Mouse (Mus musculus) intestine, postnatal 0 days (tissue): ENCODE results near the gene Snx1. TPM values are rescaled to one million over a fixed set of nuclear protein-coding genes. Genes with fewer than 3 reads are reported as not detected.

Source experiments
- ATAC-seq: fragments of 200-750 bp; cut with Nextera tagmentation; 2 replicates; pipeline ENCODE4 v1.8.0; 2017; ENCODE audit warnings: mild to moderate bottlenecking, moderate TSS enrichment, moderate library complexity
- H3K27ac ChIP-seq: fragments of 300-500 bp; sonication (generic); 2 replicates; pipeline ENCODE4 v1.5.1; 2014; ENCODE audit warnings: mild to moderate bottlenecking, low read depth, low read length, moderate library complexity
- H3K27me3 ChIP-seq: fragments of 300-500 bp; sonication (generic); replicated peaks from 2 replicates; pipeline ENCODE4 v1.6.1; 2014; ENCODE audit warnings: low read length, mixed read lengths; ENCODE audit not compliant: control insufficient read depth, insufficient read depth
- H3K36me3 ChIP-seq: fragments of 300-500 bp; sonication (generic); 2 replicates; pipeline ENCODE4 v1.6.1; 2014; ENCODE audit warnings: mild to moderate bottlenecking, moderate library complexity; ENCODE audit not compliant: control insufficient read depth, insufficient read depth
- H3K4me1 ChIP-seq: fragments of 300-500 bp; sonication (generic); replicated peaks from 2 replicates; pipeline ENCODE4 v1.6.1; 2014; ENCODE audit warnings: antibody characterized with exemption, low read length, mixed read lengths; ENCODE audit not compliant: control insufficient read depth, insufficient read depth
- H3K4me2 ChIP-seq: fragments of 300-500 bp; sonication (generic); replicated peaks from 2 replicates; pipeline ENCODE4 v1.6.1; 2014; ENCODE audit warnings: low read depth, mild to moderate bottlenecking, moderate library complexity
- H3K4me3 ChIP-seq: fragments of 300-500 bp; sonication (generic); 2 replicates; pipeline ENCODE4 v1.5.1; 2014; ENCODE audit warnings: low read depth, low read length
- H3K9ac ChIP-seq: fragments of 300-500 bp; sonication (generic); 2 replicates; pipeline ENCODE4 v1.6.1; 2014; ENCODE audit warnings: mild to moderate bottlenecking, low read depth, low read length
- H3K9me3 ChIP-seq: fragments of 300-500 bp; sonication (generic); 2 replicates; pipeline ENCODE4 v1.6.1; 2016; ENCODE audit warnings: mixed run types; ENCODE audit not compliant: control insufficient read depth
- CTCF ChIP-seq: sonication (generic); IDR thresholded peaks from 2 replicates; pipeline ENCODE4 v1.5.1; 2016; ENCODE audit warnings: low read depth, mild to moderate bottlenecking, control low read depth, antibody characterized with exemption, moderate library complexity
- WGBS: fragments of 180-500 bp; shearing (Covaris S2); extraction: QIAGEN DNeasy Blood & Tissue Kit; methylation state at CpG from one replicate; pipeline ENCODE4 v1.1.7; 2014; 5-methylcytosine and 5-hydroxymethylcytosine counted together
- polyA plus RNA-seq: library from polyadenylated mRNA; unstranded; fragments of >200 nt; fragmentation: Nextera tagmentation; extraction: Ambion mirVana; gene quantifications from 2 replicates; pipeline ENCODE4 v1.2.1, GENCODE M21; 2015

Snx1 gene
- polyA plus RNA-seq, 1 experiment from 2014 or later, result 122 TPM

- Histone ChIP-seq H3K9ac (no peak overlapping the region), H3K4me2 (no peak overlapping the region), H3K4me3 (no peak overlapping the region), H3K27me3 (no peaks in the 10 kb centered on the region), H3K36me3 (peaks cover 84% of the 10 kb centered on the region), H3K9me3 (no peaks in the 10 kb centered on the region), H3K27ac (no peak overlapping the region), H3K4me1 (no peaks in the 10 kb centered on the region)
- WGBS, result 77% methylated on average over 8 of the region's 8 CpGs
- no peak for ATAC-seq
- no peak for TF ChIP-seq CTCF
These were observed 21.2 kb downstream of the Snx1 start for GRCm38 (mm10) chr9:66105168-66105567.

DNA sequence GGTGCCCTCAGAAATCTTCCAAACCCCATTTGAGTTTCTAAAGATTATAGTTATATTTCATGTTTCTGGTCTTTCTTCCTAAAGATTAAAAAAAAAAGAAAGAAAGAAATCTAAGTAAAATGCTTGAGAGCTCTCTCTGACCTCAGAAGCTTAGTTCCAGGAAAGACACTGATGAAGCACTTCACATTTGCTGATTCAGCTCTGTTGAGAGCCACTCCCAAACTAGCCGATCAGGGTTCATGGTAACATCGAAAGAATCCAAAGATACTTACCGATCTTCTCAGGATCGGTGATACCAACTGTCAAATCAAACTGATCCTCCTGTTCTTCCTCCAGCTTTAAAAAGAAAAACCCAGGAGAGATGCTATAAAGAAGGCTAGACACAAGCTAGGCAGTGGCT, 21.8 kb downstream of the Snx1 start:
- Histone ChIP-seq H3K9me3 (no peaks in the 10 kb centered on the region), H3K27me3 (no peaks in the 10 kb centered on the region), H3K36me3 (peaks cover 87% of the 10 kb centered on the region), H3K27ac (no peak overlapping the region), H3K4me2 (no peak overlapping the region), H3K9ac (no peak overlapping the region), H3K4me3 (no peak overlapping the region), H3K4me1 (no peaks in the 10 kb centered on the region)
- no peak for ATAC-seq
- 62% methylated on average over 4 of the region's 4 CpGs for WGBS
- TF ChIP-seq CTCF, result no peak

GRCm38 (mm10) chr9:66102668-66103067, 23.7 kb downstream of the Snx1 start:
- H3K27ac ChIP-seq, result no peak overlapping the region
- no peak overlapping the region for H3K4me2 ChIP-seq
- TF ChIP-seq CTCF, result no peak
- H3K4me3 ChIP-seq, result no peak overlapping the region
- no peaks in the 10 kb centered on the region for H3K27me3 ChIP-seq
- H3K9ac ChIP-seq, result no peak overlapping the region
- 90% methylated on average over 6 of the region's 6 CpGs for WGBS
- no peak for ATAC-seq
- peaks cover 88% of the 10 kb centered on the region for H3K36me3 ChIP-seq
- H3K9me3 ChIP-seq, result no peaks in the 10 kb centered on the region
- H3K4me1 ChIP-seq, result no peaks in the 10 kb centered on the region

GRCm38 (mm10) chr9:66101577-66101976, 24.8 kb downstream of the Snx1 start:
- 76% methylated on average over 8 of the region's 8 CpGs for WGBS
- no peak for TF ChIP-seq CTCF
- peaks cover 89% of the 10 kb centered on the region for H3K36me3 ChIP-seq

GRCm38 (mm10) chr9:66092664-66093063, 33.7 kb downstream of the Snx1 start:
- no peaks in the 10 kb centered on the region for H3K27me3 ChIP-seq
- H3K36me3 ChIP-seq, result peaks cover 90% of the 10 kb centered on the region
- 0 out of 2 replicates have a peak overlapping the region, but pooled peaks have one; percentile 11 for H3K9ac ChIP-seq
- no peak overlapping the region; the same call in 1 of the 2 replicates for H3K4me2 ChIP-seq
- 55% methylated on average over 2 of the region's 2 CpGs for WGBS
- H3K4me1 ChIP-seq, result 0 out of 2 replicates have a peak, but pooled peaks cover 8% of the 10 kb centered on the region
- no peak for TF ChIP-seq CTCF
- H3K9me3 ChIP-seq, result no peaks in the 10 kb centered on the region
- no peak overlapping the region for H3K4me3 ChIP-seq
- ATAC-seq, result peak; percentile 69
- peak overlapping the region; percentile 96 for H3K27ac ChIP-seq

More at GRCm38 (mm10) chr9:66101577-66101976, 24.8 kb downstream of the Snx1 start:
- no peak for ATAC-seq
- Histone ChIP-seq H3K9me3 (no peaks in the 10 kb centered on the region), H3K4me1 (no peaks in the 10 kb centered on the region), H3K4me2 (no peak overlapping the region), H3K27ac (no peak overlapping the region), H3K27me3 (no peaks in the 10 kb centered on the region), H3K9ac (no peak overlapping the region), H3K4me3 (no peak overlapping the region)

DNA sequence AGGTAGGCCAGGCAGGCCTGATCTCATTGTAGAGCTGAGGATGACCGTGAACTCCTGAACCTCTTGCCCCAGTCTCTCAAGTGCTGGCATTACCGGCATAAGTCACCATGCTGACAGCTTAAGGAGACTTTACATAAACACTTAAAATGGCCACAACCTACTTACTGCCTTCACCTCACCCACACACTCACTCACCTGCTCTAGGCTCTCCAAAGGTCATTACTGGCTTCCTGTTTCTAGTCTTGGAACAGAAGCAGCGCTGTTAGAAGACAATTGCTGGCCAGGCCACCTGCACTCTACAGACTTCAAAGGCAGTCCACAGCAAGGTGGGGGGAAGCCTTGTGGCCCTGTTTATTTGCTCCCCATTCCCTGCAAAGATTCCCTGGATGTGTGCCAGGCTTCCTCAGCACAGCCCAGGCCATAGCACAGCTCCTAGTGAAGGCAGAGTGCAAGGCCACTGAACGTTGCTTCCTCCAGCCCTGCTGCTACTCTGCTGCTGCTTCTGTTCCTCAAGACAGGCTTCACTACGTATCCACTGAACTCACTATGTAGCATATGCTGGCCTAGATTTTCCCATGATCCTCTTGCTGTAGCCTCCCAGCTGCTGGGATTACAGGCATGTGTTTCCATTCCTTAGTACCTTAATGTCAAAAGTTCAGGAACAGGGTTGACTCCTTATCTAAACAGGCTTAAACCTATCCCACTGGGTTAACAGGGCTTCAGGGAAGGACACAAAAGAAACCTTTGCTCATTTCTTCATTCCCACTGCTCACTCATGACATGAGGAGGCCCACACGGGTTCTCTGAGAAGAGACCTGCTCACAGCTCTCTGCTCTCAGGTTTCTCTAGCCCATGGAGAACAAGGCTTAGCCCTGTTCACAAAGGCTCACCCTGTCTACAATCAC, 34.8 kb downstream of the Snx1 start:
- TF ChIP-seq CTCF, result no peak
- 0 out of 2 replicates have a peak, but pooled peaks cover 8% of the 10 kb centered on the region for H3K4me1 ChIP-seq
- no peak overlapping the region for H3K4me3 ChIP-seq
- H3K27ac ChIP-seq, result peak overlapping the region; percentile 96
- no peaks in the 10 kb centered on the region for H3K27me3 ChIP-seq
- no peaks in the 10 kb centered on the region for H3K9me3 ChIP-seq
- WGBS, result 21% methylated on average over 6 of the region's 6 CpGs
- H3K36me3 ChIP-seq, result peaks cover 88% of the 10 kb centered on the region
- no peak overlapping the region for H3K4me2 ChIP-seq
- ATAC-seq, result peak; percentile 56
- H3K9ac ChIP-seq, result peak overlapping the region; percentile 37; the same call in 1 of the 2 replicates
